Mouse (Mus musculus) testis, adult 2 months (tissue): Measurements from ENCODE around the gene Syt2.

Experiments used
- CTCF ChIP-seq: fragments of 200-500 bp; IDR thresholded peaks from 2 replicates; pipeline ENCODE4 v1.5.1; 2012; ENCODE audit warnings: low read depth, mild to moderate bottlenecking, inconsistent platforms, low read length, moderate library complexity; ENCODE audit not compliant: control insufficient read depth, insufficient read depth, insufficient replicate concordance
- POLR2A ChIP-seq: fragments of 200-500 bp; IDR thresholded peaks from 2 replicates; pipeline ENCODE4 v1.6.1; 2012; ENCODE audit warnings: low read depth, mild to moderate bottlenecking, inconsistent platforms, low read length, moderate library complexity; ENCODE audit not compliant: control insufficient read depth

GRCm38 (mm10) chr1:134653603-134654257 is 7.3 kb downstream of the Syt2 start:
- TF ChIP-seq POLR2A (no peak), CTCF (no peak)
